Mouse (Mus musculus) adrenal gland, adult (tissue): Measurements from ENCODE around the gene Cinp.
"Not testable (repeated sequence)": the region's sequence is repeated elsewhere in the genome, so short reads cannot be mapped to it uniquely, and the experiment has no call there.

Experiments used
- DNase-seq, 2 experiments: peaks; one replicate each; pipeline ENCODE4 v3.0.0; 2022 to 2023; ENCODE audit warnings: low spot score in 1 of 2; ENCODE audit not compliant: inconsistent age in 2 of 2

Gene Cinp

DNA sequence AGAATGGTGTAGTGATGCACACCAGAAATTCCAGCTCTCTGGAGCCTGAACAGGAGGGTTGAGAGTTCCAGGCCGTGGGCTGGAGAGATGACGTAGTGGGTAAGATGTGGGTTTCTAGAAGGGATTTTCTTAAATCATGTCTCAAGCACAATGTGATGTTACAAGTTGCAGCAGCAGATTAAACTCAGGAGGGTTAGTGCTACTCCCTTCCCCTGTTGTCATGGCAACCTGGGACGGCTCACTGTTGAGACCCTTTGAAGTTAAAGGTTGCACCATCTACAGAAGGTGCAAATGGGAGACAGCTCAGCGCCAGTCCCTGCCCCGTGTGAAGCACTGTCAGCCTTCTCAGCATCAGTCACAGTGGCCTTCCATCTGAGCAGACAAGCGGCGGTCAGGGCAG, 27.7 kb downstream of the Cinp start:
- DNase-seq = no peak

DNA sequence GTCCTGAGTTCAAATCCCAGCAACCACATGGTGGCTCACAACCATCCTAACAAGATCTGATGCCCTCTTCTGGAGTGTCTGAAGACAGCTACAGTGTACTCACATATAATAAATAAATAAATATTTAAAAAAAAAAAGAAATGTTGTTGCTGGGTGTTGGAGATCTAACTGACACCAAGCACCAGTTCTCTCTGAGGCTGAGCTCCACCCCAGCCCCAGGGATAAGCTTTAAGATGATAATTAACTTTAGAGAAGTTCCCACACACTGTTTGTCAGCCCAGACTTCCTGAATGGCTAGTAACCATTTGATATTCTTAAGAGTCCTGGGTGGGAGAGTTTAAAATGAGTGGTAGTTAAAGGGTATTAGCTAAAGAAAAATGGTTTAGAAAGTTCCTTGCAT, 28.7 kb downstream of the Cinp start:
- DNase-seq = no peak

DNA sequence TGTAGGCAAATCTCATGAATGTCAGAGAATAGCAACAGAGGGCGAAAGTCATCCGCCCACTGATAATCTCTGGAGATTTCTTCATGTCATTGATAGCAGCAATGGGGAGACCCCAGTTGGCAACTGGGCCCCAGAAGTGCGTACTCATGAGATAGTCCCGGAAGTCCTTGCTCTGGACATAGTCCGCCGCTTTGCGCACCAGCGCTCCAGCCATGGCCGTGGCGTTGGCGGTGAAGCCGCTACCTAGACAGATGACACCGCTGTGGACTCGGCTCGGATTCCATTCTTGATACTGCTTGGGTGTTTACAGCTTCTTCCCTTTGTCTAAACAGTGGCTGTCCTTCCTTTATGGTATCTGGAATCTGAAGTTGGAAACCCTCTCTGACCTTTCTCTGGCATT, 30.3 kb downstream of the Cinp start:
- DNase-seq = not testable (repeated sequence)

DNA sequence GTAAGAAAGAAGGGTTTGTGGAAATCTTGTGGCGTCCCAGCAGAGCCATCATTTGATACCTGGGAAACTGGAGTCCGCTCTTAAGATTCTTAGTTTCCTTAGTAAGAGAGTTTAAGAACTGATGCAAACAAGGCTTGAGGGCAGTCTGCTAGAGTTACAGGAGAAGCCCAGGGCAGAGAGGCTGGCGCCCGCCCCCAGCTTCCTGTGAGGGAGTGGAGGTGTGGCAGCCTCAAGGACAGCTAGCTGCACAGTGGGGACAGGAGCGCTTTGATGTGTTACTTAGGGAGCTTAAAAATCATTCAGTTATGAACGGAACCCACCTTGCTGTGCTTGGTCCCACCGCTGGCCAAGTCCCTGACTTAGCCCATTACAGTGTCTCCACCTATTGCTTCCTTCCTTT, 31.7 kb downstream of the Cinp start:
- DNase-seq = peak; percentile 60 to 73

DNA sequence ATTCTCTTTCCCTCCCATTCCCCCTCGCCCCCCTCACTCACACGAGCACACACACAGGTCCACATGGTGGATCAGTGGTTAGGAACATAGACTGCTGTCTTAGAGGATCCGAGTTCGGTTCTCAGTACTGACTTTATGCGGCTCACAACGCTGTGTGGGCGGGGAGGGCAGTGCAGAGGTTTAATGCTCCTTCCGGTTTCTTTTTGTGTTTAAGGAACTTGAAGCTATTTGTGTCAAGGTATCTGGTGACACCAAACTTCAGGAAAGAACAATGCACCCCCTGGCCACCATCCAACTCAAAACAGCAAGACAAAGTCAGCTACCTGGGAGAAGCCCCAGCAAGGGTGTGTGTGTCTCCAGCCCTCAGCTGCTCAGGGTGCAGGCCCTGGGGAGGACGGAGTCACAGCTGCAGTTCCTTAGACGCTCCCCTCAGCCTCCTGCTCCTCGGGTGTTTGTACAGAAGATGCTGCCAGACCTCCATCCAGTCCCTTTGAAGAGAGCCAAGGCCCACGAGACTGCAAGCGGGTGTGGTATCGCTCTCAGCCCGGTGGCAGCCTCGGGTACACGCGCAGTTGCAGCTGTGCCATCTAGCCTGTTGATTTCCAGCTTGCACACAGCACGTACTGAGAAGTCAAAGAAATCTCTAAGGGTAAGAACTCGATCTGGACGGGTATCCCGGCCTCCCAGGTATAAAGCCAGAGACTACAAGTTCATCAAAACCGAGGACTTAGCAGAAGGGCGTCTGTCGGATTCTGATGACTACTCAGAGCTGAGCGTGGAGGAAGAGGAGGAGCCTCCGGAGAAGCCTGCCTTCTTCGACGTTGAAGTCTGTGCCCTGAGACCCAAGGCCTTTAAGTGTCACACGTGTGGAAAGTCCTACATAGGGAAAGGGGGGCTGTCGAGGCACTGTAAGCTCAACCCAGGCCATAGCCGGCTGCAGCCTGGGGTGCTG, 33.9 kb downstream of the Cinp start:
- no peak for DNase-seq

DNA sequence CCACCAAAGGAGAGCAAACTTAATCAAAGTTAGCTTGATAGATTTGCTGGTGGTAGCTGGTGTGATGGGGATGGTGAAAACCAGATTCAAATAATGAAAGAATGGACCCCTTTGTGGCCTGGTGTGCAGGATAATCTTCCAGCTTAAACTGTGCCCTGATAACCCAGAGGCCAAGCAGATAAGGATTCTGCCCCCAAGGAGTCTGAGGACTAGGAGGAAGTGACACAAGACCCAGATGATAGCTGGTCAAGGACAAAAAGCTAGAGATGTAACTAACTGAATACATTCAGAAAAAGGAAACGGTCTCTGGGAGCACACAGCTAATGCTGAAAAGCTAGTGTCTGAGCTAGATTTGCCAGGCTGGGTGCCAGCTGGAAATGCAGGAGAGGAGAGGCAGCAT, 37.0 kb downstream of the Cinp start:
- DNase-seq = peak in 1 of 2 experiments; percentile 54

DNA sequence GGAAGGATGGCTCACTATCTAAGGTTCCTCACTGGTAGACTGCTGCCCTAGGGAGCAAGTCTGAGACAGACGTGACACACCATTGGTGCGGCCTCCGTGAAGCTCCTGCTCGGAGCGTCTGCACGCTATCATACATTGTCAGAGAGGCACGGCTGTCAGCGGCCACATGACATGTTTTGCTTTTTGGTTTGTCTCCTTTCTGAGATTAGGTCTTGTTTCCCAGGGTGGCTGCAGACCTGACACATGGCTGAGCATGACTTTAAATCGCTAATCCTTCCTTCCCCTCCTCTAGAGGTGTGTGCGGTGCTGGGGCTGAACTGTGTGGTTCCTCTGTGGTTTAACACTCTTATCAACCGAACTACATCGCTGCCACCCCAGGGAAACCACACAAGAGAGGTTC, 37.5 kb downstream of the Cinp start:
- DNase-seq = peak in 1 of 2 experiments; percentile 73

DNA sequence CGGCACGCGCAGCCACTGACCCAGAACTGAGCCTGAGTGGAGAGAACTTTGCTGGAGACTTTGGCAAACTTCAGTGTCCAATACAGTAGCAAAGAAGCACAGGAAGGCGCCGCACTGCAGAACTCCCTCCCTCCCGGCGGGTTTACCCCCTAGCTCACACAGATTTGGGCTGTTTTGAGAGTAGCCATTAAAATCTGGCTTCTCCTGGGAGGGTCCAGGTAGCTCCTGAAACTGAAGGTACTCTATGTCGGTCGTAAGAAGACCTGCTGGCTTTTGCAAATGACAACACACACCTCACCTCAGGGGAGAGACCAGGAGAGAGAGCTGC, 38.1 kb downstream of the Cinp start:
- no peak for DNase-seq

DNA sequence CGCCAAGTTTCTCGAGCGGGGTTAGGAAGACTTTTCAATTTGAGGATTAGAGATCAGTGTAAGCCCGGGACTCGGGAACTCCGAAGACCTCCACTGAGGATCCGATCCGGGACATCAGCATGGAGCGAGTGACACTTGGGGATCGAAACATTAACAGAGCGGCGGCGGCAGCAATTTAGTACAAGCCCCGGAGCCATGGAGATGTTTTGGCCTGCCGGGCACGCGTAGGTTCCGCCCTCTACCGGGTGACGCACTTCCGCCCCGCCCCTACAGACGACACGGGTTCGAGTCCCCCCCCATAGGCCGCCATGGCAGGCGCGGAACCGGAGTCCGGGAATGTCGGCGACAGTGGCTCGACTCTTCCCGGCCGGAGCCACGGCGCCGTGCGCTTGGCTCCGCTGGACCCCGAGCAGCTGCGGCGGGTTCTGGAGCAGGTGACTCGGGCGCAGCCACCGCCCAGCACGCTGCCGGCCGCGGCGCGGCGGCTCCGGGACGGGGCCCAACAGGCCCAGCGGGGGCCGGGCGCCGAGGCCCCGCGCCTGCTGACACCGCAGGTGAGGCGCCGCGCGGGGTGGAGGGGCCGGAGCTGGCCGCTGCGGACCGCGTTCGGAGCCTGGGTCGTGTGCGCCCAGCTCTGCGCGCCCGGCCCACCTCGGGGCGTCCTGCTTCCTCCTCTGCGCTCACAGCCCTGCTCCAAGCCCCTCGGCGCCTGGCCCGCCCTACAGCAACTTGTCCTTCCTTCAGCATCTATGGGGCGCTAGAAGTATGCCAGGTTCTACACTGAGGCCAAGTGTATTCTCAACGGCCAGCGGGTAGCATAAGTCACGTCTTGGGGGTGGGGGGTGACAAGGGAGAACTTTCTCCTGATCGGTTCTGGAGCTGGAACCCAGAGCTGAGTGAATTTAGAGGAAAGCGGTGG, 38.7 kb downstream of the Cinp start, which contains the start of gene Zfp839:
TSS of gene Zfp839 (plus strand) at position 244 of the 919 bp plus-strand sequence.
- peak; percentile 90 to 97 for DNase-seq

DNA sequence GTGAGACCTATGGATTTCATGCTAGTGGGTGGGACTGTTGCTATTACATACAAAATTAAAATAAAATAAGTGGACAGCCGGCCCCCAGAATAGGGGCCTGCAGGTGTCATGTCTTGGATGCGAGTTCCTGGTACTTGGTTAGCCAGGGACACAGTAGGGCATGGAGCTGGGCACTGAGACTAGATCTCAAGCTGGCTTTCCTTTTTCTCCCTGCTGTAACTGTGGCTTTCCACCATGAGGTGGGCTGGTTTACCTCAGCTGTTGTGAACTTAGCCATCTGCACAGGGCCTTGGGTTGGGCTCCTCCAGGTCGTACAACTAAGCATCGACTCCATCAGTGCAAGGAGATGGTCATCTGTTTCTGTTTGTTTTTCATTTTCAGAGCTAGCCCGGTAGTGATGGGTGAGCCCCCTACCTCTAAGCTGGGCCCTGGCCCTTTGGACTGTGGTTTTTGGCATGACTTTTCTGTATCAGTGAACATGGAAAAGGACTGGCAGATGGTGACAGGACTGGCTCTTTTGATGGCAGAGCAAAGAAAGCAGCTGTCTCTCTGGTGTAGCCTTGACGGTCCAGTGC, 42.7 kb downstream of the Cinp start:
- peak in 1 of 2 experiments; percentile 69 for DNase-seq

DNA sequence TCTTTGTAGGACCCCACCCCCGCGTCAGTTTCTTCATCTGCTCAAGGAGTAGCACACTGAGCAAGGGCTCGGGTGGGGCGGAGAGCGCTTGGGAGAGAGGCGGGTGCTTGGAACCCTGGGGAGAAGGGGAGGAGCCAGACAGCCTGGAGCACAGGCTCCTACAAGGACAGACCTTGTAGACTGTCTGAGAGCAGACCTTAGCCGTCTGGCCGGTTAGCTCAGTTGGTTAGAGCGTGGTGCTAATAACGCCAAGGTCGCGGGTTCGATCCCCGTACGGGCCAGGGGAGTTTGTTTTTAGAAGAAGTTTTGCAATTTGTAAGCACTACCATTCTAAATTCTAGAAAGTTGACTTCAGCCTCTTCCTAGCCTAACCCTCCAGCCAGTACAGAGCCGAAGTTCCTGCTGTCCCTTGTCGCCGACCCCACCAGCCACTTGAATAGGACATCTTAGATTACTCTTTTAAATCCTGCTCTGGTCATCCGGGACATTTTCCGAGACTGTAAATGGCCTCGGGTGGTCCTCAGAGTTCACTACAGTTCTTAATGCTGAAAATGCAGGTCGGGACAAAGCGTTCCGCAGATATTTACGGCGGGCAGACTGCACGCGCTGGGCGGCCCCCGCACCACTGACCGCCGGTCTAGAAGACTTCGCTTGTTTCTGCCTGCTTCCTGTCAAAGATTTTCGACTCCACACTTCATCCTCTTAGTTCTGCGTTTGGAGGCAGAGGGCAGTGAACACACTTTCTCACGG, 43.6 kb downstream of the Cinp start:
- DNase-seq = peak; percentile 95 to 99

DNA sequence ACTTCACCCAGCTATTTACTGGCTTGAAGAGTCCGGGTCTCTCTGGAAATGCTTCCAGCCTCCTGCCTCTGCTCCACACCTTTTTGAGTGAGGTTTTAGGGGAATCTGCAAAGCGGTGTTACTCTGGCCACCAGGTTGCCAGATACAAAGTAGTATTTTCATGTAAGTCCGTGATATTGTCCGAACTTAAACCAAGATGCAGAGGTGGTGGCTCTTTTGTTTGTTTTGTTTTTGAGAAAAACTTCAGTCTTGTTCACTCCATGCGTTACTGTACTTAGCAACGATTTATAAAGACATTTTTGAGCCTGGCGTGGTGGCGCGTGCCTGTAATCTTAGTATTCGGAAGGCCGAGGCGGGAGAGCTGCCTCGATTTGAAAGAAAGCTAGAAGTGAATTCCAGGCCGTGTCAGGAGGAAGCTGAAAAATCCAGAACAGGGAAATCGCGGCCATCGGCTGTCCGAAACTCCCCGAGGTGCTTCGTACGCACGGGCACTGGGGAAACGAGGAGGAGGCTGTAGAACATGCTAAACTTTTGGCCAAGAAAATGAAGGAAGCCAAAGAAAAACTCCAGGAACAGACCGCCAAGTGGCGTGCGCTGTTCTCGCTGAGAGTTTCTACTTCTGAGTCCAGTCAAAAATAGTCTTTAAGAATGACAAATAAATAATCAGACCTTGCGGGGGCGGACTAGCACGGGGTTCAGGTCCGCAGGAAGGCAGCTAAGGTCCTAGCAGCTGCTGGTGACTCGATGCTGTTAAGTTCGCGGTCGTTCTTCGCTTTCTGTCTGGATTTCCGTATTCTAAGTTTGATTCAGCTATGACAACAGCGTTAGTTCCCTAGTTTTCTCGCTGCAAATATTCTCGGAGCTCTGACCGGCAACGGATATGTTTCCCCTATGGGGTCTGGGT, 44.5 kb downstream of the Cinp start:
- DNase-seq = peak in 1 of 2 experiments; percentile 63

DNA sequence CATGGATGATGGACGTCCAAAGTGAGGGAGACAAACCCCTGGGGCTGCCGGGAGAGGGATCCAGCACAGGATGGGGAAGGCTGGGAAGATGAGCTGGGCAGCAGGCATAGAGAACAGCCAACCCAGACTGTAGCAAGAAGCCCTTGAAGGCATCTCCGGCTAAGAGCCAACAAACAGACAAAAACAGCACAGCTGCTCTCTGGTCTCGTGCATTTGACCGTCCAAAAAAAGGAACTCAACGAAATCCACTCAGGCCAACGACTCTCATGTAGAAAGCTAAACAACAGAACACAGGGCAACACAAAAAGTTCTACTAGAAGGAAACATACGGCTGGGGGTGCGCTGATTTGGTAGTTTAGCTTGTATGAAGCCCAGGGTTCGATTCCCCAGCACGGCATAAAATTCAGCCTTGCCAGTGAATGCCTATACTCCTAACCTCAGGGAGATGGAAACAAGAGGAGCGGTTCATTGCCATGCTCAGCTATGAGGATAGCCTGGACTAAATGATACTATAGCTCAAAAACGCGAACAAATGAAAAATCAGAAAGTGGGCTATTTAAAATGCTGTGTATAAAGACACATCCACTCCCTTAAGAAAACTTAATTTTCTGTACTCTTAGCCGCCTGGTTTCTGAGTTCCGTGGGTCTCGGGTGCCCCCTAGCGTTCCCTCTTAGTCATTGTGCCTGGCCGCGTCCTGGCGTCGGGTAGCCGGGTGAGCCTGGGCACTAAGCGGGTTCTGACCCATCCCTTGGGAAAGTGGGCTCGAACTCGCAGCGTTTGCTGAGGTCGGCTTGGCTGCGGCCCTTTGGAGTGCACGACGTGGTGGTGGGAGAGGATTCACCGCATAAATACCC, 45.5 kb downstream of the Cinp start:
- DNase-seq = peak; percentile 88 to 96

DNA sequence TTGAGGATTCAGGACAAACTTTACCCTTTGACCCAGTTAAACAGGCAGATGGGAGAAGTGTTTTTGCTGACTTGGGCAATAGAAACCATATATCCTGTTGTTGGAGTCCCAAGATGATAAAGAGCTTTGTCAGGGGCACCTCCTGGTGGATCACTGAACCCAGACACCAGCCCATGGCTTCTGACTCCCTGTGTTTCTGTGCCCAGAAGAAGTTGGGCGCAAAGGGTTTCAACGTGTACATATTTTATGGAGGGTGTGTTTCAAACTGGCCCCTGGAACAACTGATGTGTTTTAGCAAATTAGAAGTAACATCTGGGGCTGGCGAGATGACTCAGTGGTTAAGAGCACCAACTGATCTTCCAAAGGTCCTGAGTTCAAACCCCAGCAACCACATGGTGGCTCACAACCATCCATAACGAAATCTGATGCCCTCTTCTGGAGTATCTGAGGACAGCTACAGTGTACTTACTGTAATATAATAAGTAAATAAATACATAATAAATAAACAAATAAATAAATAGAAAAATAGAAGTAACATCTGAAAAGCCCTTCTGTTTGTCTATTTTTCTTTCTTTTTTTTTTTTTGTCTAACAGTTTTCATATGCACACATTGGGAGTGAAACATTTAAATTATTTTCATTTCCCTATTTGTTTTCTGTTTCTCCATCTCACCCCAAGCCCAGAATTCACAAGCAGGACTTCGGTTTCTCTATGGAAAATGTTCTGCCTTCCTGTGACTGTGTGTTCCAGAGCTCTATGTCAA, 47.0 kb downstream of the Cinp start:
- no peak for DNase-seq

DNA sequence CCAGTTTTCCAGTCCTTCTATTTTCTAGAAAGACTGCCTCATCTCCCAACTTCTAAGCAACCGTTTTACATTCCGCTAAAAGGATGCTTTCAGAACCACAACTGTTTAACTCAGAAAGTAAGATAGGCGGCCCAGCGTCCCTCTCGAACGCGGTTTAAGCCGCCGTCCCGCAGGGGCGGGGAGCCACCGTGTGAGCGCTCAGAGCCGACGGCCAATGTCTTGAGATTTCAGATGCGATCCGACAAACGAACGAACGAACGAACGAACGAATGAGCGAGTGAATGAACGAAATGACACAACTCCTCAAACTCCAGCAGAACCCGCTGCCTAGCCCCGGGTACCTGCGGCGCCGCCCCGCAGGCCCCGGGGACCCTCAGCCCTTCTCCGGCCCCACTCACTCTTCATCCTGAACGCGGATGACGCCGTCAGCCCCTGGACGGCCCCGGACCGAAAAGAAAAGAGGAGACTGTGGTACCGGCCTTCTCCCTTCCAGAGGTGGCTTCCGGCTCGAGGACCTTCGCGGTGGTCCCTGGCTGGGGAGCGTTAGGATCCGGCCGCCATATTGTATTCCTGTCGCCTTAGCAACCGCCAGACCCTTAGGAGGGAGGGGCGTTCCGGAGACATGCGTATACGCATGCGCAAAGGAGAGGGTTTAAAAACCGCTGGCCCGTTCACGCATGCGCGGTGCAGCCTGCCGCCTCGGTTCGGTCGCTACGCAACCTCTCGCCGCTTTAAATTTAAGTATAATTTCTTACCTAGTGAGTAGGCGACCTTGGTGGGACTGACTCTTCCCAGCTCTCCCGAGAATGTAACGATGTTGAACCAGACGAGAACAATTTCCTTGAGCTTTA, 48.4 kb downstream of the Cinp start, which contains the start of gene Mok:
TSS of gene Mok (minus strand) at position 592 of the 851 bp plus-strand sequence.
- DNase-seq = peak; percentile 96 to 99

DNA sequence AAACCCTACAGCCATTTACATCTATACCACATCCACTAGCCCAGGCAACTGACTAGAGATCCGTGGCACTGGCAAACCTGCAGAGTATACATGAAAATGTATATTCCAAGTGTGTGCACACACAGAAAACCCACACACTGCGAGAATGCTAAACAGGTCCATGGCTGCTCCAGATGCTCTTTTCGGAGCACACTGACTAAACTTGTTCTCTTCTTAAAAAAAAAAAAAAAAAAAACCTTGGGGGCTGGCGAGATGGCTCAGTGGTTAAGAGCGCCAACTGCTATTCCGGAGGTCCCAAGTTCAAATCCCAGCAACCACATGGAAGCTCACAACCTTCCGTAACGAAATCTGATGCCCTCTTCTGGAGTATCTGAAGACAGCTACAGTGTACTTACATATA, 51.1 kb downstream of the Cinp start:
- no peak for DNase-seq
